Mouse (Mus musculus) brain, adult 10 weeks (tissue): ENCODE data around the gene Tmem269. TPM values are rescaled to one million over a fixed set of nuclear protein-coding genes. Genes with fewer than 3 reads are reported as not detected.

Source experiments
- polyA plus RNA-seq: library from polyadenylated mRNA; stranded (reverse); fragments of 350-450 nt; fragmentation: Illumina TruSeq; extraction: RNeasy Lipid Tissue Mini Kit (QIAGEN cat#74804); gene quantifications from one replicate; pipeline ENCODE4 v1.2.3, GENCODE M21; 2015; ENCODE audit warnings: low read depth, low replicate concordance

Tmem269 gene
- 0.79 TPM for polyA plus RNA-seq

GRCm38 (mm10) chr4:119218169-119218568 lies at the start of gene Tmem269:
TSS of gene Tmem269 (minus strand) at chr4:119218217.

GRCm38 (mm10) chr4:119255351-119255750 lies 37.3 kb upstream of the Tmem269 start, which contains the start of gene Cldn19:
TSS of gene Cldn19 (plus strand) at chr4:119255414.

DNA sequence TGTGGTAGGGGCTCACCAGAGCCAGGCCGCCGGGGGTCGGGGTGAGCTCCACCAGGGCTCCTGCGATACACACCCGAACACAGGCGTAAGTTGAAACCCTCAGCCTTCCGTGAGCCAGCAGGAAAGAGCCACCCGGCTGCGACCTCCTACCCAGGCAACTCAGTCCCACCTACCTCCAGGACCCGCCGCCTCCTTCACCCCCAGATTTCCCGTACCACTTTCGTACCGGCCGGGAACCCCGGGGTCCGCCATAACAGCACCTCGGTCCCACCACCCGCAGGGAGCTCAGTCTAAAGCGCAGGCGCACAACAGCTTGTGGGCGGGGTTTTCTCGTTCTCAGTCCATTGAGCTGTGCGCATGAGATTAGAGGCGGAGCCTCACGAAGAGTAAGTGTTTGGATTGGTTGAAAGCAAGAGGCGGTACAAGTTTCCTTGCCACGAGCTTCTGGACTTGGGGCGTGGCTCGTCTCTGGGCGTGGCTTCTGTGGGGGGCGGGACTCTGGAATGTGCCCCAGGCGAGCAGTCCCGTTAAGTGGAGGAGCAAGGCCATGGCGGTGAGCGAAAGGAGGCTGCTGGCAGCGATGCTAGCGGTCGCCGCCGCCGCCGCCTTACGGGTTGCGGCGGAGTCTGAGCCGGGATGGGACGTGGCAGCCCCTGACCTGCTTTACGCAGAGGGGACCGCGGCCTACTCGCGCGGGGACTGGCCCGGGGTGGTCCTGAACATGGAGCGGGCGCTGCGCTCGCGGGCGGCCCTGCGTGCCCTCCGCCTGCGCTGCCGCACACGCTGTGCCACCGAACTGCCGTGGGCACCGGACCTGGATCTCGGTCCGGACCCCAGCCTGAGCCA lies 14.6 kb upstream of the Tmem269 start, which contains the start of the genes AU022252 and P3h1:
Gene AU022252 (minus strand): TSS at position 303 of the 846 bp plus-strand sequence.
Gene P3h1 (plus strand): TSS at position 506 of the 846 bp plus-strand sequence.

DNA sequence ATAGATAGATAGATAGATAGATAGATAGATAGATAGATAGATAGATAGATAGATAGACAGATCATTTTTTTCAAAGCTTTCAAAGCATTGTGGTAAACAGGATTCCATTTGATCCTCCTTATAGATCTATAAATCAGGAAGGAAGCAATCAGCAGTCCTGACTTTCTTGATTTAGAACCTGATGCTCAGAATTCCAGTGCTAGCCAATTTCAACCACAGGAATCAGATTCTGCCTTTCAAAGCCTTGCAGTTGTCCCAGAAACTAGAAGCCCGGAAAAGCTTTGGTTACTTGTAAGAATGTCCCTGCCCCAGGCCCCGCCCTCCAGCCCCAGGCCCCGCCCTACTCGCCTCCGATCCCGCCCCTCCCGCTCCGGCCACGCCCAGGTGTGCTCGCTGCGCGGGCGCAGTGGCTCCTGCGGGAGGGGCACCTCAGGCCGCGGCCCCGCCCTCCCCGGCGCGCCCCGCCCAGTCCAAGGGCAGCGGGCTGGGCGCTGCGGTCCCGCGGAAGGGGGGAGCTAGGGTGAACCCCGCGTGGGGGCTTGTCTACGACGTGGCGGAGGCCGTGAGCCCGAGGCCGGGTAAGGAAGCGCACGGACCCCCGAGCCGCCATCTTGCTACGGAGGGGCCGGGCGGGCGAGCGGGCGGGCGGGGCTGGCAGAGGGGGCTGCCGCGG lies 23.0 kb downstream of the Tmem269 start, which contains the start of gene Svbp:
Gene Svbp (plus strand): TSS at position 398 of the 673 bp plus-strand sequence.

DNA sequence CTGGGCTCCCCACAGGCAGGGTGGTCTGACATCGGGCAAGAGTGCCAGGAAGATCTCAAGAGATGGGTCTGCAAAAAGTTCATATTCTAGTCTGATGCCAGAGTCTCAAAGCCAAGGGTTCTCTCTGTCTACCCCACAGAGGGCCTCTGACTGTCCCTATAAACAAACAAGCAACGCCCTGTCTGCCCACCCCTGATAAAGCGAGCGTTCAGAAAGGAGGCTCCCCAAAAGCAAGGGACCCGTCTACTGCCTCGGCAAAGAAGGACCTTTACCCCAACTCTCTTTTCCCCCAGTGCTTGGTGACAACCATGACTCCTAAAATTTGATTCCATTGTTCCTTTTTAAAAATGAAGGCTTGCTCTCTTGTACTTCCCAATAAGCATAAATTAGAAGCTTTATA lies 28.2 kb downstream of the Tmem269 start, which contains the start of gene Ermap:
Gene Ermap (minus strand): TSS at position 148 of the 400 bp plus-strand sequence.

GRCm38 (mm10) chr4:119173851-119174453 lies 44.1 kb downstream of the Tmem269 start, which contains the start of gene Zfp691:
TSS of gene Zfp691 (minus strand) at chr4:119174195.

Other genes starting within 250 kb of the Tmem269 start
- gene Slc2a1, start 109.5 kb downstream of the Tmem269 start, polyA plus RNA-seq = 80.6 TPM
- 8.4 TPM for gene Zfp691, start 44.0 kb downstream of the Tmem269 start, polyA plus RNA-seq
- 0.31 TPM for gene Ermap, start 28.2 kb downstream of the Tmem269 start, polyA plus RNA-seq
- 32.5 TPM for gene Svbp, start 22.9 kb downstream of the Tmem269 start, polyA plus RNA-seq
- gene AU022252, start 14.5 kb upstream of the Tmem269 start, polyA plus RNA-seq = 16.0 TPM
- 7.4 TPM for gene P3h1, start 14.7 kb upstream of the Tmem269 start, polyA plus RNA-seq
- 0.82 TPM for gene Cldn19, start 37.2 kb upstream of the Tmem269 start, polyA plus RNA-seq
- 226 TPM for gene Ybx1, start 76.4 kb upstream of the Tmem269 start, polyA plus RNA-seq
- 37.2 TPM for gene Ppih, start 102.3 kb upstream of the Tmem269 start, polyA plus RNA-seq
- gene Ccdc30, start 197.3 kb upstream of the Tmem269 start, polyA plus RNA-seq = 14.5 TPM
- gene Ppcs, start 204.2 kb upstream of the Tmem269 start, polyA plus RNA-seq = 13.5 TPM
- 1.3 TPM for gene Zmynd12, start 204.6 kb upstream of the Tmem269 start, polyA plus RNA-seq